Mouse (Mus musculus): ENCODE measurements around the gene Pde1c. TPM values are rescaled to one million over a fixed set of nuclear protein-coding genes. Genes with fewer than 3 reads are reported as not detected.

The Pde1c gene
- polyA plus RNA-seq, 1 experiment from 2014 or later = 0.26 TPM

DNA sequence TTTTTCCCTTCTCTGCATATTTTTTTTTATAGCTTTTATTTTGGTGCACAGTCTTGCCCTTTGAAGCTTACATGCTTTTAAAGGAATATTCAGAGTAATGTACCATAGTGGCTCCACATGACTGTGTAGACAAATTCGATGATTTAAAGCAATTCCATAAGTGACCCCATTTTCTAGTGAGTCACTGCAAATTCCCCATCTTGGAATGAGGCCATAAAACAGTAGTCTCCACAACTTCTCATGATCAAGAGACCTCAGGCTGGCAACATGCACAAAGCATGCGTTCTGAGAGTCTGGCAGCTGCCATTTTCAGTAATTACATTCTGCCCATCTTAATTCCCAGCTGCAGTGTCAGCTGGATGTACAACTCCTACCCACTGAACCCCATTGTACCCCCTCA lies 297.2 kb downstream of the Pde1c start:
- 68% methylated on average over 2 of the region's 2 CpGs for WGBS
- TF ChIP-seq CTCF (IDR thresholded peaks at IDR 0.05) (no peak), EP300 (IDR thresholded peaks at IDR 0.05) (no peak)
- no peaks in the 10 kb centered on the region for H3K9me3 ChIP-seq (ENCODE audit: low read length)
- DNase-seq (ENCODE audit: low spot score) (no peak), ATAC-seq (no peak)
- H3K27me3 ChIP-seq (replicated peaks; ENCODE audit: insufficient read depth, low read length) = no peaks in the 10 kb centered on the region
- no peaks in the 10 kb centered on the region for H3K4me1 ChIP-seq (ENCODE audit: insufficient read depth, low read depth, low read length)
- no peak overlapping the region for H3K27ac ChIP-seq (ENCODE audit: low read length)
- H3K9ac ChIP-seq (replicated peaks; ENCODE audit: low read depth) = no peak overlapping the region
- no peak overlapping the region for H3K4me3 ChIP-seq (ENCODE audit: low read depth, low read length)
- H3K36me3 ChIP-seq (ENCODE audit: insufficient read depth, low read length) = no peaks in the 10 kb centered on the region
- no peak overlapping the region for H3K4me2 ChIP-seq (replicated peaks; ENCODE audit: low read depth, low read length)

DNA sequence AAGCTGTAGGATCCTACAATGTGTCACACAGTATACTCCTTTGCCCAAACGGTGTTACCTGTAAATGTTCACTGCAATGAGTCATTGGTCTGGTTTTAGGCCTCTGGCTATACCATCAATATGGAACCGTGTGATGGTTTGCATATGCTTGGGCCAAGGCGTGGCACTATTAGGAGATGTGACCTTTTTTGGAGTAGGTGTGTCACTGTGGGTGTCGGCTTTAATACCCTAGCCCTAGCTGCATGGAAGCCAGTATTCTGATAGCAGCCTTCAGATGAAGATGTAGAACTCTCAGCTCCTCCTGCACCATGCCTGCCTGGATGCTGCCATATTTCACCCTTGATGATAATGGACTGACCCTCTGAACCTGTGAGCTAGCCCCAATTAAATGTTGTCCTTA lies 304.4 kb downstream of the Pde1c start:
- Histone ChIP-seq H3K9me3 (ENCODE audit: low read length) (no peaks in the 10 kb centered on the region), H3K27ac (ENCODE audit: low read length) (no peak overlapping the region), H3K4me1 (ENCODE audit: insufficient read depth, low read depth, low read length) (no peaks in the 10 kb centered on the region), H3K27me3 (replicated peaks; ENCODE audit: insufficient read depth, low read length) (no peaks in the 10 kb centered on the region), H3K36me3 (ENCODE audit: insufficient read depth, low read length) (no peaks in the 10 kb centered on the region), H3K4me3 (ENCODE audit: low read depth, low read length) (no peak overlapping the region), H3K9ac (replicated peaks; ENCODE audit: low read depth) (no peak overlapping the region), H3K4me2 (replicated peaks; ENCODE audit: low read depth, low read length) (no peak overlapping the region)
- no peak for DNase-seq (ENCODE audit: low spot score)
- 86% methylated on average over 4 of the region's 4 CpGs for WGBS
- ATAC-seq = no peak
- TF ChIP-seq CTCF (IDR thresholded peaks at IDR 0.05) (no peak), EP300 (IDR thresholded peaks at IDR 0.05) (no peak)

- Histone ChIP-seq H3K27ac (ENCODE audit: low read length) (no peak overlapping the region), H3K9me3 (ENCODE audit: low read length) (no peaks in the 10 kb centered on the region), H3K36me3 (ENCODE audit: insufficient read depth, low read length) (no peaks in the 10 kb centered on the region), H3K4me1 (ENCODE audit: insufficient read depth, low read depth, low read length) (no peaks in the 10 kb centered on the region), H3K9ac (replicated peaks; ENCODE audit: low read depth) (no peak overlapping the region), H3K4me2 (replicated peaks; ENCODE audit: low read depth, low read length) (no peak overlapping the region), H3K4me3 (ENCODE audit: low read depth, low read length) (no peak overlapping the region), H3K27me3 (replicated peaks; ENCODE audit: insufficient read depth, low read length) (no peaks in the 10 kb centered on the region)
- ATAC-seq (no peak), DNase-seq (ENCODE audit: low spot score) (no peak)
- TF ChIP-seq CTCF (IDR thresholded peaks at IDR 0.05) = no peak
- no peak for TF ChIP-seq EP300 (IDR thresholded peaks at IDR 0.05)
- 48% methylated on average over 3 of the region's 3 CpGs for WGBS
Observed at GRCm38 (mm10) chr6:56260118-56260517, 308.8 kb downstream of the Pde1c start.

- Histone ChIP-seq H3K9me3 (ENCODE audit: low read length) (no peaks in the 10 kb centered on the region), H3K36me3 (ENCODE audit: insufficient read depth, low read length) (no peaks in the 10 kb centered on the region), H3K4me3 (ENCODE audit: low read depth, low read length) (no peak overlapping the region), H3K4me1 (ENCODE audit: insufficient read depth, low read depth, low read length) (no peaks in the 10 kb centered on the region), H3K9ac (replicated peaks; ENCODE audit: low read depth) (no peak overlapping the region), H3K27ac (ENCODE audit: low read length) (no peak overlapping the region), H3K27me3 (replicated peaks; ENCODE audit: insufficient read depth, low read length) (no peaks in the 10 kb centered on the region), H3K4me2 (replicated peaks; ENCODE audit: low read depth, low read length) (no peak overlapping the region)
- 90% methylated on average over 2 of the region's 2 CpGs for WGBS
- DNase-seq (ENCODE audit: low spot score) = no peak
- ATAC-seq = no peak
- TF ChIP-seq CTCF (IDR thresholded peaks at IDR 0.05) (no peak), EP300 (IDR thresholded peaks at IDR 0.05) (no peak)
Observed at GRCm38 (mm10) chr6:56257555-56258297, 311.2 kb downstream of the Pde1c start.

GRCm38 (mm10) chr6:56250091-56250490 lies 318.8 kb downstream of the Pde1c start:
- Histone ChIP-seq H3K27ac (ENCODE audit: low read length) (no peak overlapping the region), H3K9ac (replicated peaks; ENCODE audit: low read depth) (no peak overlapping the region), H3K9me3 (ENCODE audit: low read length) (no peaks in the 10 kb centered on the region), H3K4me1 (ENCODE audit: insufficient read depth, low read depth, low read length) (no peaks in the 10 kb centered on the region), H3K27me3 (replicated peaks; ENCODE audit: insufficient read depth, low read length) (no peaks in the 10 kb centered on the region), H3K4me3 (ENCODE audit: low read depth, low read length) (no peak overlapping the region), H3K36me3 (ENCODE audit: insufficient read depth, low read length) (no peaks in the 10 kb centered on the region), H3K4me2 (replicated peaks; ENCODE audit: low read depth, low read length) (no peak overlapping the region)
- TF ChIP-seq CTCF (IDR thresholded peaks at IDR 0.05) (no peak), EP300 (IDR thresholded peaks at IDR 0.05) (no peak)
- no peak for ATAC-seq
- no peak for DNase-seq (ENCODE audit: low spot score)
- WGBS = 72% methylated on average over 3 of the region's 3 CpGs

DNA sequence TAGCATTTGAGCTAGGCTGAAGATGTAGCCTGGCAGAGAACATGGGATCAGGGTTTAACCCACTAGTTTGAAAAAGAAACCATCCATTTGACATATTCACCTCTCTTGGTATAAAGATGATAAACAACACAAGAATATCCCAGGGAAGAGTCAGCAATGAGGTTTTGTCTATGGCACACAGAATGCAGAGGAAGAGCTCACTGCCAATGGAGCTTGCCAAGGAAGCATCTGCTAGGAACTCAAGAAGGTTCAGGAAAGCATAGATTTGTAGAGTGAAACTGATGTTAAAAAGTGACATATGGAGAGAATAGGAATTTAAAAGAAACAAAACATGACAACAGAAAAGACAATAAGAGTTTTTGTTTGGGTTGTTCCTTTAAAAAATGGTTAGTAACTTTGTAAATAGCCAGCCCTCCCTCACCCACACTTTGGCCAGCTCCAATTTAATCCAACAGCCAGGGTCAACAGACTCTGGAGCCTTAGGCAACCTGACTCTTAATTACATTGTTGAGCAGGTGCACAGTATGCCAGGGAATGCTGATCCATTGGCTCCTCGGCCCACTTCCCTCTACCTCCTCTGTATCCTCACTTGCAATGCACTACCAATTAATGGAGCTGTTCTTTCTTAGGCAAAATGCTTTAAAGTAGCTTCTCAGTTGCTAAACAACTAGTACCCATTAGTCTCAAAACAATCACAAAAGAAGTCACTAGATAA lies 377.3 kb downstream of the Pde1c start:
- Histone ChIP-seq H3K36me3 (ENCODE audit: insufficient read depth, low read length) (no peaks in the 10 kb centered on the region), H3K9ac (replicated peaks; ENCODE audit: low read depth) (no peak overlapping the region), H3K4me2 (replicated peaks; ENCODE audit: low read depth, low read length) (no peak overlapping the region), H3K27ac (ENCODE audit: low read length) (no peak overlapping the region), H3K4me3 (ENCODE audit: low read depth, low read length) (no peak overlapping the region), H3K4me1 (ENCODE audit: insufficient read depth, low read depth, low read length) (no peaks in the 10 kb centered on the region), H3K9me3 (ENCODE audit: low read length) (no peaks in the 10 kb centered on the region), H3K27me3 (replicated peaks; ENCODE audit: insufficient read depth, low read length) (no peaks in the 10 kb centered on the region)
- 52% methylated on average over 1 of the region's 1 CpGs for WGBS
- no peak for DNase-seq (ENCODE audit: low spot score)
- no peak for TF ChIP-seq CTCF (IDR thresholded peaks at IDR 0.05)
- TF ChIP-seq EP300 (IDR thresholded peaks at IDR 0.05) = no peak
- no peak for ATAC-seq

All from lung, postnatal 0 days (tissue).